Mouse (Mus musculus): Measurements from ENCODE around the gene Ankrd11.
"Not testable (repeated sequence)": the region's sequence is repeated elsewhere in the genome, so short reads cannot be mapped to it uniquely, and the experiment has no call there.

Ankrd11 gene

DNA sequence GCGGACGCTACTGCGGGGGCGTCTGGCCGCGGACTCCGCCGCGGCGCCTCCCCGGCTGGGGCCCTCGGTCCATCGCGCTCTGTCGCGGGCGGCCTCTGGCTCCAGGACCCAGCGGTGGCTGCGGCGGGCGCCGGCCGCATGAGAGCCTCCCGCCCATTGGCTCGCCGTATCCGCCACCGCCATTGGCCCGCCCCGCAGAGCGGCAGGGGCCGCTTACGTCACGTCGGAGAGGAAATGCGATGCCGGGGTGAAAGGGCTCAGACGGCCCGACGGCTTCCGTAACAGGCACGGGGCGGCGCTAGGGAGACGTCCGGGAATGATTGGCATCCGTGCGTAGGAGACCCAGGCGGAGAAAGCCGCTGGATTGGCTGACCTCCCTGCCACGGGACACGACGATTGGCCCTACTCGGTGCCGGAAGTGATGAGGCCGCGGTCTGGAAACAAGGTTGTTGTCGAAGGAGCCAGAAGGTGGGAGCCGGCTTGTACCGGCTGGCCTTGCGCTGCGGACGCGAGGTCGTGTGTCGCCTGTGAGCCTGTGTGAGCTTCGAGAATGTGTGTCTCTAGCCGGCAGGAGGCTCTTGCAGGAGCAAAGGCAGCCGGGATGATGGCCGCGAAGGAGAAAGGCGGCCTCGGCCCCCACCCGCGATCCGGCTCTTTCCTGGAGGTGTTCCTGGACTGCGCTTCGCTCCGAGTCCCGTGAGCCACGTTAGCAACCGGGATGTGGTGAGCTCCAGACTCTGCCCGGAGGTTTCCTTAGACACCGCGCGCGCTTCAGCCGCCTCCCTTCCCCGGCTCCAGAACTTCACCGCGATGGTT is at the start of gene Ankrd11:
TSS of gene Ankrd11 (minus strand) at position 120 of the 816 bp plus-strand sequence.
- peak; percentile 92 for DNase-seq (ENCODE audit: extremely low read depth, low read depth, low spot score)

DNA sequence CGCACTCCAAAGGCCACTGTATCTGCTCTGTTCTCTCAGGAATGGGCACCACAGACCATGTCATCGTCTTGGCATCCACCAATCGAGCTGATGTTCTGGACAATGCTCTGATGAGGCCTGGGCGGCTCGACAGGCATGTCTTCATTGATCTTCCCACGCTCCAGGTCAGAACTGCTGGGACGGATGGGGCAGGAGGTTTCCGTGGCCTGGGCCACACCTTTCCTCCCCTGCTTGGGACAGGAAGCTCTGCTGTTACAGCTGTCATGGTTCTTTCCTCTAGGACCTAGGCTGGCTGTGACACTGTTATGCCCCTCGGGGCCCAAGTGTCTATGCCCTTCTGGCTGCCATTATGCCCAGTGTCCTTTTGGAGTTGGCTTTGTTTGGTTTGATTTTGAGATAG is 45.2 kb upstream of the Ankrd11 start:
- no peak for DNase-seq (ENCODE audit: extremely low read depth, low read depth, low spot score)

DNA sequence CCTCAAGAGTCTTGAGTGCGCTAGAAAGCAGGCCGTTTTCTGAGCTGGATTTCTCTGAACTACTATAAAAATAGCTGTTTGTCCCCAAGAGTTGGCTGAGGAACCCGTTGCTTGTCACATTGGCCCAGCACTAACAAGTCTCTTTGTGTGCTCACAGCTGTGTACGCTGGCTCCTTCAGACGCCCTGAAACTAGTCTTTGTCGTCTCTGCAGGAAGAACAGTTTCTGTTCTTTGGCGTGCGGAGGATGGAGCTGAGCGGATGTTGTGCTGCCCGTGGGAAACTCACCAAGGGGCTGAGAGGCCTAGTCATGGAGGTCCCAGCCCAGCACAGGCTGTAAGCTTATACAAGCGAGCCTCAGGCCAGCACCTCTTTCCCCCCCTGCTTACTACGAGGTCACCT is 41.5 kb upstream of the Ankrd11 start:
- DNase-seq (ENCODE audit: extremely low read depth, low read depth, low spot score): no peak

DNA sequence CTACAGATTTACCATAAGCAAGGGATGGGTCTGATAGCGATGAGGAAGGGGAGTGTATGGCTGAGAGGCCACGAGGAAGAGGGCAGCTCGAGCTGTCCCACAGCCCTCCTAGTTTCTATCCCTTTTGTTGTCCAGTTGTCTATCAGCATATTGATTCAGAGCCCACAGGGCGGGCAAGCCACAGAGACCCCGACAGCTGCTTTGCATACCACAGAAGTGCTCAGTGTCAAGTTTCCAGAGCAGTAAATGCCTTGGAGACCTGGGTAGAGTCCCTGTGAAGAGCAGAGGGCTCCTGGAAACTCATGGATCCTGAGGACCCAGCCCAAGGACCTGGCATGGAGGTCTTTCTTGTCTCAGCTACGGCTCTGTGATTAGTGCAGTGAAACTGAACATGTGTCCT is 40.9 kb upstream of the Ankrd11 start:
- no peak for DNase-seq (ENCODE audit: extremely low read depth, low read depth, low spot score)

DNA sequence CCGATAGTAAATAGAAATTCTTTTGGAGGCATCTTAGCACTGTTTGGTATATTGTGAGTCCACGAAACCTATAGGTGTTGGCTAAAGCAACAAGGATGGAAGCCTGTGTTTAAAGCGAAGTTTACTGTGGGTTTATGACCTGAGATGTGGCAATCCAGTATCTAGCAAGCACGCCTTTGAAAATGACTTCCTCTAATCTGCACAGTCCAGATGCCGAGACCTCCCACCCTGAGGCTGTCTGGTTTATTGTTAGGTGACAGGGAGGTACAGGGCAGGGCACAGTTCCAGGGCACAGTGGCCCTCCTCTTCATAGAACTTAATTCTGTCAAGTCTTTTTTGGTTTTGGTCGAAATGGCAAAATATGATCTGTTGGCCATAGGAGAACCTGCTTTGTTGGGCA is 35.1 kb upstream of the Ankrd11 start:
- no peak for DNase-seq (ENCODE audit: extremely low read depth, low read depth, low spot score)

GRCm38 (mm10) chr8:123071176-123071575 is 29.1 kb upstream of the Ankrd11 start:
- no peak for DNase-seq (ENCODE audit: extremely low read depth, low read depth, low spot score)

- DNase-seq (ENCODE audit: extremely low read depth, low read depth, low spot score): no peak
These were observed 24.1 kb upstream of the Ankrd11 start for GRCm38 (mm10) chr8:123066101-123066683.

- DNase-seq (ENCODE audit: extremely low read depth, low read depth, low spot score): peak; percentile 42
These were observed 23.4 kb upstream of the Ankrd11 start for GRCm38 (mm10) chr8:123065214-123066100.

- no peak for DNase-seq (ENCODE audit: extremely low read depth, low read depth, low spot score)
These were observed 22.7 kb upstream of the Ankrd11 start for GRCm38 (mm10) chr8:123064809-123065213.

- no peak for DNase-seq (ENCODE audit: extremely low read depth, low read depth, low spot score)
These were observed 22.0 kb upstream of the Ankrd11 start for GRCm38 (mm10) chr8:123064072-123064471.

- DNase-seq (ENCODE audit: extremely low read depth, low read depth, low spot score): no peak
These were observed 20.6 kb upstream of the Ankrd11 start, which contains the start of gene Spg7 for GRCm38 (mm10) chr8:123062721-123063120. Gene Spg7, plus strand, starts transcription at chr8:123062942.

DNA sequence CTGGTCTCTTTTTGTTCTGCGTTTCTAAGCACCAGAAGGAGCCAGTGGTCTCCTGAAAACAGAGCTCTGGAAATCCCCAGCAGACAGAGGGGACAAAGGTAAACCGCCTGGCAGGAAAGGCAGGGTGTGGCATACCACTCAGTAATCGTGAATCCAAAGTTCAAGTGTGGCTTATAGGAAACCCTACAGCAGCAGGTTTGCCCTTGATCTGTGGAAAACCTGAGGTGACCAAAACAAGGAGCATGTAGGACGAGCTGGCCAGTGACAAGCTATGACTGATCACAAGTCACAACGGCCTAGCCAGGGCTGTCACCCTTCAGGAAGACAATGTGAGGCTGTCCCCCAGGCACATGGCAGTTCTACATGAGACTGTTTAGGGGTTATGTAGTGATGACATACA is 9.4 kb upstream of the Ankrd11 start:
- DNase-seq (ENCODE audit: extremely low read depth, low read depth, low spot score): no peak

DNA sequence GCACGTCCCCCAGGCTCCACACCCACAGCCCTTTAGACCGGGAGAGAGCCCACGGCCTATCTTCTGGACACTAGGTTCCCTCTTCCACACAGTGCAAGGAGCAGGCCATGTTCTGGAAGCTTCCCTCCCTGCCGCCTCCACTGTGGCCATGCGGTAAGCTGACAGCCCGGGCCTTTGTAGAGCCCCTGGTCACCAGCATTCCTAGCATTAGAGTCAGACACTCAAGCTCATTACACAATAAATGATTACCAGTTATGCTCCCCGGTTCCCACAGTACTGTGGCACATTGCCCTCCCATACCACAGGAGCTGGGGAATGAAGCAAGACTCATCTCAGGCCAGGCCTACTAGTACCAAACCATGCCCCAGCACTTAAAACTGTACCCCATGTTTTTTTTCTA is 6.3 kb upstream of the Ankrd11 start:
- peak; percentile 37 for DNase-seq (ENCODE audit: extremely low read depth, low read depth, low spot score)

DNA sequence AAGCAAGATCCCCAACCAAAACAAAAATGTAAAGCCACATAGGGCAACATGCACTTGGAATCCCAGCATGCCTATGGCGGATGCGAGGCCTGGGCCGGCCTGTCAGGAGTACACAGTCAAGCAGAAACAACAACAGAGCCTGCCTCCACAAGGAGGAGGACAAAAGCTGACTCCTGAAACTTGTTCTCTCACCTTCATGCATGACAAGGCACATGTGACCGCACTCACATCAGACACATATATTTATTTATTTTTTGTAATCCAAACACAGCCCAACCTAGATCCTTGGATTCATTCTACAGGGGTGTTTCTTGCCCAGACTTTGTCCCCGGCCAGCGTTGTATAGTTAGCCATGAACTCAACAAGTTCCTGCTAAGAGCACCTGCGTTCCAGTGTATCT is 5.8 kb upstream of the Ankrd11 start:
- no peak for DNase-seq (ENCODE audit: extremely low read depth, low read depth, low spot score)

DNA sequence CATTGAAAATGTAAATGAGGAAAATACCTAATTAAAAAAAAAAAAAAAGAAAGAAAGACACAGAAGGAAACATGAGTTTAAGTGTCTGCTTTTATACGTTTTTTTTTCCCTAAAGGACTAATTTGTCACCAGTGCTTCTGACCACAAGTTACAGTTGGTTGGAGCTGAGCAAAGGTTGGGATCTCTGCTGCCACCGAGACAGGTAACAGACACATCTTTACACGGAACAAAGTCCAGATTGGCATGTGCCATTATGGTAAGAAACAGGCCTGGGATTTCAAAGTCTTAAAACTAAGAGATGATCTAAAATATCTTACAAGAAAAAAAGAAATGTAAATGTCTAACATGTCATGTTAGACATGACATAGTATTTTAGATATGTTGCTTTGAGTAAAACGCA is 4.6 kb upstream of the Ankrd11 start:
- no peak for DNase-seq (ENCODE audit: extremely low read depth, low read depth, low spot score)

- not testable (repeated sequence) for DNase-seq (ENCODE audit: extremely low read depth, low read depth, low spot score)
These were observed 2.8 kb upstream of the Ankrd11 start for GRCm38 (mm10) chr8:123044743-123045425.

DNA sequence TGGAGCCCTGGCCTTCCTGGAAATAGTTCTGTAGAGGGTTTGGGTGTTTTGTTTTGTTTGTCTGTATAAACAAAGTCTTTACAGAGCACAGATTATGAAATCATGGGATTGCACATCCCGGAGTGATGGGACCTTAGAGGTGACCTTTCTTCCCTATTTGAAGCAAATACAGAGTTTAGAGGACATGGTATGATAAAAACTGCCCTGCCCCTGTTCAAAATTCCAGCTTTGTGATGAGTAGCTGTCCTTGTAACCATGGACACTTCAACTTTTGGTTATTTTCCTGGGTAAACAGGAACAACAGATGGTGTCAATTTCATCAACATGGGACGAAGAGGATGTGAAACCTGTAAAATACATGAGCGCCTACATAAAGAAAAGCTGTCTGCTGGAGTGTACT is 1.9 kb upstream of the Ankrd11 start:
- DNase-seq (ENCODE audit: extremely low read depth, low read depth, low spot score): no peak

GRCm38 (mm10) chr8:123042974-123043625 is 1.0 kb upstream of the Ankrd11 start:
- no peak for DNase-seq (ENCODE audit: extremely low read depth, low read depth, low spot score)

- DNase-seq (ENCODE audit: extremely low read depth, low read depth, low spot score): no peak
These were observed 337 bp downstream of the Ankrd11 start for GRCm38 (mm10) chr8:123041774-123042105.

DNA sequence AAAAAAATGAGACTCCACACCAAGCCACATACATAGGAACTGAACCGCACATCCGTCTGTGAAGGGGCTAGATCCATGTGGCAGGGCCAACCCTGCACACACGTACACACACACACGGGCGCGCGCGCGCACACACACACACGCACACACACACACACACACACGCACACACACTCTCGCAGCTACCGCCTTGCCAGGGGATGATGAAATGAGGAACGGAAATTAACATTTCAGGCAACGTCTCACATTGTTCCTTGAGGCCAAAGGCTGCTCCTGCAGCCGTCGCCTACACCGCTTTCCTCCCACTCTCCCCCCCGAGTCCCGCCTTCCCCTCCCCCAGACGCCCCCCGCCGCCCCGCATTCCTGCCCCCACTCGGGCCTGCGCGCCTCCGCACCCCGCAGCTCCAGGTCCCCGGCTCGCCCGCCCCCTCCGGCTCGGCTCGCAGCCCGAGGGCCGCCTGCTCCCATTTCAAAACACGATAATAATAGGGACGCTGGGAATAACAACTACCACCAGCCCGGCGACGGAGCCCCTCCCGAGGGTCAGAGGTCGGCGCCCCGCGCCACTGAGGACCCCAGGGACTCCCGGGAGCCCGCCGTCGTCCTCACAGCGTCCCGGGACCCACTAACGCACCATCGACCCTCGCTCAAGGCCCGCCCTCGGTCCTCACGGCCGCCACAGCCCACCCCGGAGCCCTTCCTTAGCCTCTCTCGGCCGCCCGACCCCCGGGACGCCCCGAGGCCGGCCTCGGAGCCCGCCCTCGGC is 886 bp downstream of the Ankrd11 start:
- DNase-seq (ENCODE audit: extremely low read depth, low read depth, low spot score): no peak
